Mouse (Mus musculus): ENCODE measurements at regions not wholly inside any gene's neighbourhood (a gene's known extent, or its start where the extent isn't known, plus 50 kb on each side); places are given as distances from the start of the nearest gene placed in this dataset.

DNA sequence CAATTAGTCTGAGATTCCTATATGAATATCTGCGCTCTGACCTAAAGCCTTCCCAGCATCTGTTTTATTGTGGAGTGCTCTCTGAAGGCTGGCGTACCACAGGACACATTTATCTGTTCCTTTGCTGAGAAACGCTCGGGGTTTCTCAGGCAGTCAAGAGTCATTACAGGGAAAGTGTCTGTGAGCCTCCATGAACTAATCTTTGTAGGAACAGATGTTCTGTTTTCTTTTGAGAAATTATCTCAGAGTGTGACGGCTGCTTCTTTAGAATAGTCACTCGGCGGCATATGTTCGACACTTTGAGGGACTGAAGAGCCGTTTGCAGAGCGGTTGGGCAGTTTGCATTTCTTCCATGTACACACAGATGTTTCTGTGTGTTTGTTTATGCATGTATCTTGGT, 255.6 kb downstream of the Ankrd50 start:
- TF ChIP-seq CTCF (IDR thresholded peaks at IDR 0.05; ENCODE audit: low read depth, low read length) (no peak), POLR2A (IDR thresholded peaks at IDR 0.05; ENCODE audit: extremely low read depth, insufficient read depth, low read length) (no peak)
